Mouse (Mus musculus): ENCODE measurements around the gene Rpl19. TPM values are rescaled to one million over a fixed set of nuclear protein-coding genes. Genes with fewer than 3 reads are reported as not detected.

Gene Rpl19
- polyA plus RNA-seq, 1 experiment from 2014 or later, result 656 TPM

DNA sequence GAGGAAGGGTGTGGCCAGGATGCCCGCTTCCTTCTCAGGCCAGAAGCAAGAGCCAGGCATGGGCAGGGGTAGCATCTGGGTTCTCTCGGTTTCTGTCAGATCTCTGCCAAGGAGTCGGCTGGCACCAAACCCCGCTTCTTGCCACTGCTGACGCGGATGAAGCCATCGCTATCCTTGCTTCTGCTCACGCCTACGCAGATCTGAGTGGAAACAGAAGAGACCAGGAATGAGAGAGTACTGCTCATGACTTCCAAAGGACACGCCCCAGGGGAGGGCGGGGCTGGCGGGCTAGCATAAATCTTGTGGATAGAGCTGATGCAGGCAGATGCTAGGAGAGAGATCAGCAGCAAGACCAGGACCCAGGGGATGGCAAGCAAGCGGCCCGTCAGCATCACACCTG lies 11.4 kb downstream of the Rpl19 start:
- H3K9me3 ChIP-seq (ENCODE audit: control insufficient read depth, low read length), result no peaks in the 10 kb centered on the region
- H3K4me1 ChIP-seq (ENCODE audit: control insufficient read depth, insufficient read depth, low read length), result peaks cover 13% of the 10 kb centered on the region
- ATAC-seq (ENCODE audit: low read depth), result no peak
- H3K27me3 ChIP-seq (ENCODE audit: control insufficient read depth, insufficient read depth, low read length), result no peaks in the 10 kb centered on the region; the same call in 1 of the 2 replicates
- H3K4me2 ChIP-seq (ENCODE audit: low read depth, low read length), result no peak overlapping the region
- H3K9ac ChIP-seq (replicated peaks; ENCODE audit: low read depth, low read length), result no peak overlapping the region
- no peak overlapping the region for H3K27ac ChIP-seq (ENCODE audit: low read depth, low read length)
- 0 out of 2 replicates have a peak, but pooled peaks cover 4% of the 10 kb centered on the region for H3K36me3 ChIP-seq (ENCODE audit: control insufficient read depth, insufficient read depth, low read length)
- H3K4me3 ChIP-seq (ENCODE audit: low read depth, low read length), result no peak overlapping the region
- WGBS, result 60% methylated on average over 14 of the region's 14 CpGs

DNA sequence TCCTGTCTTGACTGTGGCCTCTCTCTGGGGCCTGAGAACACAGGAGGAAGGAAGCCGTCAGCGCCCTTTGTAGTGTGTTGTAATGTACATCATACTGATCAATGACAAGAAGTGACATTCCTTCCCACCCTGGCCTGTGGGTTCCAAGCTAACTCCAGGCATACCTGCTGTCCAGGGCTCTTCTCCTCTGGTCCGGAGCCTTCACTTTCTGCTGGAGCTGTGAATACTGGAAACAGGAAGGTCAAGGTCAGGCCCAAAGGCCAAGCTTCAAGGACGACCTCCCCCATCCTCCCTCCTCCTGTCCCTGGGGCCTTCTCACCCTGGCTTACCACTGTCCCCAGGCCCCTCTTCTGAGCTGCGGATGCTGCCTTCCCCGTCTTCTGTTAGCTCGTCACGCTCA lies 14.5 kb downstream of the Rpl19 start:
- Histone ChIP-seq H3K9ac (replicated peaks; ENCODE audit: low read depth, low read length) (no peak overlapping the region), H3K4me2 (ENCODE audit: low read depth, low read length) (no peak overlapping the region), H3K4me1 (ENCODE audit: control insufficient read depth, insufficient read depth, low read length) (peaks cover 3% of the 10 kb centered on the region), H3K9me3 (ENCODE audit: control insufficient read depth, low read length) (no peaks in the 10 kb centered on the region), H3K36me3 (ENCODE audit: control insufficient read depth, insufficient read depth, low read length) (0 out of 2 replicates have a peak, but pooled peaks cover 4% of the 10 kb centered on the region), H3K27me3 (ENCODE audit: control insufficient read depth, insufficient read depth, low read length) (no peaks in the 10 kb centered on the region; the same call in 1 of the 2 replicates), H3K4me3 (ENCODE audit: low read depth, low read length) (no peak overlapping the region), H3K27ac (ENCODE audit: low read depth, low read length) (no peak overlapping the region)
- WGBS, result 71% methylated on average over 8 of the region's 8 CpGs
- no peak for ATAC-seq (ENCODE audit: low read depth)

DNA sequence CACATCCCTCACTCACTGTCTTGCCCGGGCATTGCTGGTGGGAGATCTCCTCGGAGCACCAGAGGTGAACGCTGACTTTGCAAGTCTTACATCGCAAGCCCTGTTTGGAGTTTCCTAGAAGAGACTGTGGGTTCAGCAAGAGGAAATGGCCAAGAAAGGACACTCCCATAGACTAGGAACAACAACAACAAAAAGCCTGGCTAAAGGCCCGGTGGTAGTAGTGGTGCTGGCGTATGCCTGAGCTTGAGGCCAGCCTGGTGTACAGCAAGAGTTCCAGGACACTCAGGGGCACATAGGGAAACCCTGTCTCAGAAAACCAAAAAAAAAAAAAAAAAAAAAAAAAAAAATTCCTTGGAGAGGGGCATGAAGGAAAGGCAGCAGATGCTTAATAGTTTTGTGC lies 16.2 kb downstream of the Rpl19 start:
- H3K4me2 ChIP-seq (ENCODE audit: low read depth, low read length), result no peak overlapping the region
- H3K27ac ChIP-seq (ENCODE audit: low read depth, low read length), result no peak overlapping the region
- WGBS, result 77% methylated on average over 6 of the region's 6 CpGs
- H3K4me3 ChIP-seq (ENCODE audit: low read depth, low read length), result no peak overlapping the region
- no peak for ATAC-seq (ENCODE audit: low read depth)
- no peaks in the 10 kb centered on the region for H3K27me3 ChIP-seq (ENCODE audit: control insufficient read depth, insufficient read depth, low read length)
- no peak overlapping the region for H3K9ac ChIP-seq (replicated peaks; ENCODE audit: low read depth, low read length)
- H3K36me3 ChIP-seq (ENCODE audit: control insufficient read depth, insufficient read depth, low read length), result 0 out of 2 replicates have a peak, but pooled peaks cover under 1% of the 10 kb centered on the region
- H3K9me3 ChIP-seq (ENCODE audit: control insufficient read depth, low read length), result no peaks in the 10 kb centered on the region
- no peaks in the 10 kb centered on the region for H3K4me1 ChIP-seq (ENCODE audit: control insufficient read depth, insufficient read depth, low read length)

DNA sequence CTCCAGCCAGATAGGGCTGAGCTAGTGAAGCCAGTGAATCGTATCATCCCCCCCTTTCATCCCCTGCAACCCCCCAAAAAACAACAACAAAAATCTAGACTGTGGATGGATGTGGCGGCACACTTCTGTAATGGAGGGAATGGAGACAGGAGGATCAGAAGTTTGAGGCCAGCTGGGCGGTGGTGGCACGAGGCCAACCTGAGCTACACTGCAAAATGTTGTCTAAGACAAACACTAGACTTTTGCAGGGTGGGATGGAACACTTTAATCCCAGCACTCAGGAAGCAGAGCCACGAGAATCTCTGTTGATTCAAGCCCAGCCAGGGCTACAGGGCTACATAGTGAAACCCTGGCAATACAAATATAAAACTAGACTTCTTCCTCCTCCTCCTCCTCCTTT lies 17.6 kb downstream of the Rpl19 start:
- WGBS, result 81% methylated on average over 5 of the region's 5 CpGs
- Histone ChIP-seq H3K4me1 (ENCODE audit: control insufficient read depth, insufficient read depth, low read length) (no peaks in the 10 kb centered on the region), H3K27me3 (ENCODE audit: control insufficient read depth, insufficient read depth, low read length) (no peaks in the 10 kb centered on the region), H3K9me3 (ENCODE audit: control insufficient read depth, low read length) (no peaks in the 10 kb centered on the region), H3K9ac (replicated peaks; ENCODE audit: low read depth, low read length) (no peak overlapping the region), H3K27ac (ENCODE audit: low read depth, low read length) (no peak overlapping the region), H3K36me3 (ENCODE audit: control insufficient read depth, insufficient read depth, low read length) (no peaks in the 10 kb centered on the region), H3K4me2 (ENCODE audit: low read depth, low read length) (no peak overlapping the region), H3K4me3 (ENCODE audit: low read depth, low read length) (no peak overlapping the region)
- ATAC-seq (ENCODE audit: low read depth), result no peak

DNA sequence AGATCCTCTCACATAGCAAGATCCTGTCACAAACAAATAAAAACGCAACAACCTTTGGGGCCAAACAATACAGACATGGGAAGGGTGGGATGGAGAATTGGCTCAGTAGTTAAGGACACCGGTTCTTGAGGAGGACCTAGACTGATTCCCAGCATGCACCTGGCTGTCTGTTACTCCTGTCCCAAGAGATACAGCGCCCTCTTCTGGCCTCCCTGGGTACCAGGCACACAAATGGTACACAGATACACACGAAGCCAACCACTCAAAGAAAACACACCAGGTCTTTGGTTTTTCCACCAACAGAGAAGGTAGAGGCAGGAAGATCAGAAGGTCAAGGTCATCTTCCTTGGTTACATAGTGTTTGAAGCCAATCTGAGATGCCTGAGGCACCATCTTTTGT lies 19.1 kb downstream of the Rpl19 start:
- Histone ChIP-seq H3K4me1 (ENCODE audit: control insufficient read depth, insufficient read depth, low read length) (no peaks in the 10 kb centered on the region), H3K9ac (replicated peaks; ENCODE audit: low read depth, low read length) (no peak overlapping the region), H3K36me3 (ENCODE audit: control insufficient read depth, insufficient read depth, low read length) (no peaks in the 10 kb centered on the region), H3K9me3 (ENCODE audit: control insufficient read depth, low read length) (no peaks in the 10 kb centered on the region), H3K4me3 (ENCODE audit: low read depth, low read length) (no peak overlapping the region), H3K27ac (ENCODE audit: low read depth, low read length) (no peak overlapping the region), H3K4me2 (ENCODE audit: low read depth, low read length) (no peak overlapping the region), H3K27me3 (ENCODE audit: control insufficient read depth, insufficient read depth, low read length) (no peaks in the 10 kb centered on the region)
- WGBS, result 65% methylated on average over 4 of the region's 4 CpGs
- no peak for ATAC-seq (ENCODE audit: low read depth)

DNA sequence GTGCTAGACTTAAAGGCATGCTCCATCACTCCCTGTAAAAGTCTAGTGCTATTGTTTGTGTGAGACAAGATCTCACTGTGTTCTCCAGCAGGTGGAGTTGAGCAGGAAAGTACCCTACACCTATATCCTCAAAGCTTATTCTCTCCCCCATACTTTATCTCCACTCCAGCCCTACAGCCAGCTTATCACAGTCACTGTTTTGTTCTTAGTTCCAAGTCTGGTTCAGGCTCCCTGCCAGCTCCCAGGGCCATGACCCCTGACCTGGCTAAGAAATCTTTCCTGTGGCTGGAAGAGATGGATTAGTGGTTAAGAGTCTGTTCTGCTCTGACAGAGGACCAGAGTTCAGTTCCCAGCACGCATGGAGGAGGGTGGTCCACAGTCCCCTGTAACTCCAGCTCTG lies 20.0 kb downstream of the Rpl19 start:
- 92% methylated on average over 1 of the region's 1 CpGs for WGBS
- Histone ChIP-seq H3K36me3 (ENCODE audit: control insufficient read depth, insufficient read depth, low read length) (no peaks in the 10 kb centered on the region), H3K4me1 (ENCODE audit: control insufficient read depth, insufficient read depth, low read length) (no peaks in the 10 kb centered on the region), H3K4me3 (ENCODE audit: low read depth, low read length) (no peak overlapping the region), H3K27ac (ENCODE audit: low read depth, low read length) (no peak overlapping the region), H3K4me2 (ENCODE audit: low read depth, low read length) (no peak overlapping the region), H3K27me3 (ENCODE audit: control insufficient read depth, insufficient read depth, low read length) (0 out of 2 replicates have a peak, but pooled peaks cover 4% of the 10 kb centered on the region), H3K9me3 (ENCODE audit: control insufficient read depth, low read length) (no peaks in the 10 kb centered on the region), H3K9ac (replicated peaks; ENCODE audit: low read depth, low read length) (no peak overlapping the region)
- ATAC-seq (ENCODE audit: low read depth), result no peak

DNA sequence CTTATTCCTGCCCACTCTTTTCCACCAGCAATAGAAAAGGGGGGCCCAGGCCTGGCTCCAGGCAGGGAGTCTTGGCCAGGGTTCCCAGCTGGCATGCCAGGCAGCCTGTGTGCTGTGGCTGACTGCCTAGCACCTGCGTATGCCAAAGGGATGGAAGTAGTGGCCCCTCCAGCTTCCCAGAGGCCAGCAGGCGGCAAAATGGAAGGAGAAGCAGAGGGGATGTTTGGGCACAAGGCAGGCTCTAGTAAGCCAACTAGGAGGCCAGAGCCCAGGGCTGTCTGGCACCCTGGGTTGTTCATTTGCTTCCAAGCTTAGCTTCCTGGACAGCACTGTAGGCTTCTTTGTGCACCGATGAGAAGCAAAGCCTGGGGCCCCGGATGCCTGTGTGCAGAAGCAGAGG lies 21.2 kb downstream of the Rpl19 start:
- Histone ChIP-seq H3K9me3 (ENCODE audit: control insufficient read depth, low read length) (no peaks in the 10 kb centered on the region), H3K4me2 (ENCODE audit: low read depth, low read length) (no peak overlapping the region), H3K9ac (replicated peaks; ENCODE audit: low read depth, low read length) (no peak overlapping the region), H3K27ac (ENCODE audit: low read depth, low read length) (no peak overlapping the region), H3K36me3 (ENCODE audit: control insufficient read depth, insufficient read depth, low read length) (no peaks in the 10 kb centered on the region), H3K27me3 (ENCODE audit: control insufficient read depth, insufficient read depth, low read length) (0 out of 2 replicates have a peak, but pooled peaks cover 7% of the 10 kb centered on the region), H3K4me3 (ENCODE audit: low read depth, low read length) (no peak overlapping the region), H3K4me1 (ENCODE audit: control insufficient read depth, insufficient read depth, low read length) (peaks cover 2% of the 10 kb centered on the region; the same call in 1 of the 2 replicates)
- 78% methylated on average over 4 of the region's 4 CpGs for WGBS
- no peak for ATAC-seq (ENCODE audit: low read depth)

DNA sequence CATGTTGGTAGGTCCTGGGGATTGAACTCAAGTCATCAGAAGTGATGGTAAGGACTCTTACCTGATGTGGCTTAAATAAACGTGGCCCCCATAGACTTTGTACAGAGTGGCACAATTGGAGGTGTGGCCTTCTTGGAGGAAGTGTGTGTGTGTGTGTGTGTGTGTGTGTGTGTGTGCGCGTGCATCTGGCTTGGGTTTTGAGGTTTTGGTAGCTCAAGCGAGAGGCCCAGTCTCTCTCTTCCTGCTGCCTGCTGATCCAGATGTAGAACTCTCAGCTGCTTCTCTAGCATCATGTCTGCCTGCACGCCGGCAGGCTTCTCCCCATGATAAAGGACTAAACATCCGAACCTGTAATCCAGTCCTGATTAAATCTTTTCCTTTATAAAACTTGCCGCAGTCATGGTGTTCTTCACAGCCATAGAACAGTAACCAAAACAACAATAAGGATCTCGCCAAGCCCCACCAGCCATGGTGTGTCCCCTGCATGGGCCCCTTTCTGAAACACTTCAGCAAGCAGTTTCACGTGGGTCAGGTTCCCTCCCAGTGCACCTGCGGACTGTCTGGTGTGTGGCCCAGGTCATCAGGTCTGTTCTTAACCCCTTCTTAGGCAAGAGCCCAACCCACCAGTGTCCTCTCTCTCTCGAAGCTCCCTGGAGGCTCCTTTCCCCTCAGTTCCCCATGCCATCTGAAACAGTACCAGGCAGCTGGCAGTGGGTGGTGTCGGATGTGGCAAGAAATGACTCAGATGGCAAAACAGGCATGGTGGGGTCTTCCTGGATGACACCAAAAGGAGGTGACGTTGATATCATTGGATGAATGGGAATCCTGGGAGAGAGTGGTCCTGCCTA lies 23.4 kb downstream of the Rpl19 start:
- Histone ChIP-seq H3K4me1 (ENCODE audit: control insufficient read depth, insufficient read depth, low read length) (peaks cover 2% of the 10 kb centered on the region; the same call in 1 of the 2 replicates), H3K27ac (ENCODE audit: low read depth, low read length) (no peak overlapping the region), H3K4me3 (ENCODE audit: low read depth, low read length) (no peak overlapping the region), H3K9ac (replicated peaks; ENCODE audit: low read depth, low read length) (no peak overlapping the region), H3K4me2 (ENCODE audit: low read depth, low read length) (no peak overlapping the region), H3K27me3 (ENCODE audit: control insufficient read depth, insufficient read depth, low read length) (0 out of 2 replicates have a peak, but pooled peaks cover 7% of the 10 kb centered on the region), H3K9me3 (ENCODE audit: control insufficient read depth, low read length) (no peaks in the 10 kb centered on the region), H3K36me3 (ENCODE audit: control insufficient read depth, insufficient read depth, low read length) (no peaks in the 10 kb centered on the region)
- no peak for ATAC-seq (ENCODE audit: low read depth)
- 72% methylated on average over 14 of the region's 14 CpGs for WGBS

DNA sequence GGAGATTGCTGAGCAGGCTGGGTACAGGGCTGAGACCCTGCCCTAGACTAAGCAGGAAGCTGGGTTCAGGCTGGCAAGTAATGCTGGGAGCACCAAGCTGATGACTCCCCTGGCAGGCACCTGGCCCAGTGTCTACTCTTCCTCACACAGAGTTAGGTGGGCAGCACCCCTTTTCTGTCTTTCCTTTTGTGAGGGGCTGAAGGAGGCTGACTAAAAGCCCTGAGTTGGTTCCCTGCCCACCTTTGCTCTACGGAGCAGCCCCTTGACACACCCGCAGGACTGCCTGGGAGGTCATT lies 24.0 kb downstream of the Rpl19 start:
- H3K27me3 ChIP-seq (ENCODE audit: control insufficient read depth, insufficient read depth, low read length), result 0 out of 2 replicates have a peak, but pooled peaks cover 7% of the 10 kb centered on the region
- H3K9ac ChIP-seq (replicated peaks; ENCODE audit: low read depth, low read length), result no peak overlapping the region
- H3K4me1 ChIP-seq (ENCODE audit: control insufficient read depth, insufficient read depth, low read length), result peaks cover 2% of the 10 kb centered on the region; the same call in 1 of the 2 replicates
- no peak overlapping the region for H3K4me2 ChIP-seq (ENCODE audit: low read depth, low read length)
- no peak overlapping the region for H3K4me3 ChIP-seq (ENCODE audit: low read depth, low read length)
- WGBS, result 32% methylated on average over 2 of the region's 2 CpGs
- no peaks in the 10 kb centered on the region for H3K9me3 ChIP-seq (ENCODE audit: control insufficient read depth, low read length)
- no peaks in the 10 kb centered on the region for H3K36me3 ChIP-seq (ENCODE audit: control insufficient read depth, insufficient read depth, low read length)
- no peak overlapping the region for H3K27ac ChIP-seq (ENCODE audit: low read depth, low read length)
- ATAC-seq (ENCODE audit: low read depth), result no peak

All from neural tube, embryonic 14.5 days (tissue).